Mouse (Mus musculus): Measurements from ENCODE around the gene Fignl1. TPM values are rescaled to one million over a fixed set of nuclear protein-coding genes. Genes with fewer than 3 reads are reported as not detected.

The Fignl1 gene
- polyA plus RNA-seq, 1 experiment: 0.58 TPM

- no peak for DNase-seq (ENCODE audit: extremely low spot score in 1 of 2, low spot score in 1 of 2)
These were observed 24.3 kb upstream of the Fignl1 start for GRCm38 (mm10) chr11:11833100-11833499.

GRCm38 (mm10) chr11:11832755-11833084 lies 24.0 kb upstream of the Fignl1 start:
- no peak for DNase-seq (ENCODE audit: extremely low spot score in 1 of 2, low spot score in 1 of 2)

- no peak for DNase-seq (ENCODE audit: extremely low spot score in 1 of 2, low spot score in 1 of 2)
These were observed 23.4 kb upstream of the Fignl1 start for GRCm38 (mm10) chr11:11831940-11832754.

GRCm38 (mm10) chr11:11831526-11831925 lies 22.8 kb upstream of the Fignl1 start:
- no peak for DNase-seq (ENCODE audit: extremely low spot score in 1 of 2, low spot score in 1 of 2)

- no peak for DNase-seq (ENCODE audit: extremely low spot score in 1 of 2, low spot score in 1 of 2)
These were observed 22.2 kb upstream of the Fignl1 start for GRCm38 (mm10) chr11:11830884-11831495.

- DNase-seq (ENCODE audit: extremely low spot score in 1 of 2, low spot score in 1 of 2): no peak
These were observed 20.6 kb upstream of the Fignl1 start for GRCm38 (mm10) chr11:11829161-11830000.

GRCm38 (mm10) chr11:11828761-11829160 lies 20.0 kb upstream of the Fignl1 start:
- no peak for DNase-seq (ENCODE audit: extremely low spot score in 1 of 2, low spot score in 1 of 2)

GRCm38 (mm10) chr11:11828251-11828650 lies 19.5 kb upstream of the Fignl1 start:
- no peak for DNase-seq (ENCODE audit: extremely low spot score in 1 of 2, low spot score in 1 of 2)

GRCm38 (mm10) chr11:11826475-11826874 lies 17.7 kb upstream of the Fignl1 start:
- DNase-seq (ENCODE audit: extremely low spot score in 1 of 2, low spot score in 1 of 2): no peak

GRCm38 (mm10) chr11:11825670-11826069 lies 16.9 kb upstream of the Fignl1 start:
- DNase-seq (ENCODE audit: extremely low spot score in 1 of 2, low spot score in 1 of 2): no peak

- DNase-seq (ENCODE audit: extremely low spot score in 1 of 2, low spot score in 1 of 2): no peak
These were observed 16.3 kb upstream of the Fignl1 start for GRCm38 (mm10) chr11:11824970-11825635.

- DNase-seq (ENCODE audit: extremely low spot score in 1 of 2, low spot score in 1 of 2): no peak
These were observed 15.5 kb upstream of the Fignl1 start for GRCm38 (mm10) chr11:11823980-11824911.

GRCm38 (mm10) chr11:11822181-11823095 lies 13.7 kb upstream of the Fignl1 start:
- DNase-seq (ENCODE audit: extremely low spot score in 1 of 2, low spot score in 1 of 2): no peak

GRCm38 (mm10) chr11:11821387-11821975 lies 12.7 kb upstream of the Fignl1 start:
- peak in 1 of 2 experiments; percentile 47 for DNase-seq (ENCODE audit: extremely low spot score in 1 of 2, low spot score in 1 of 2)

- no peak for DNase-seq (ENCODE audit: extremely low spot score in 1 of 2, low spot score in 1 of 2)
These were observed 12.0 kb upstream of the Fignl1 start for GRCm38 (mm10) chr11:11820737-11821136.

GRCm38 (mm10) chr11:11820251-11820650 lies 11.5 kb upstream of the Fignl1 start:
- peak; percentile 70 to 93 for DNase-seq (ENCODE audit: extremely low spot score in 1 of 2, low spot score in 1 of 2)

GRCm38 (mm10) chr11:11819206-11819605 lies 10.4 kb upstream of the Fignl1 start:
- no peak for DNase-seq (ENCODE audit: extremely low spot score in 1 of 2, low spot score in 1 of 2)

GRCm38 (mm10) chr11:11818797-11819196 lies 10.0 kb upstream of the Fignl1 start:
- no peak for DNase-seq (ENCODE audit: extremely low spot score in 1 of 2, low spot score in 1 of 2)
